Mouse (Mus musculus) splenic B cell, adult 2 months (primary cell): ENCODE measurements at regions not wholly inside any gene's neighbourhood (a gene's known extent, or its start where the extent isn't known, plus 50 kb on each side); places are given as distances from the start of the nearest gene placed in this dataset.

Source experiments
- DNase-seq: peaks from one replicate; pipeline ENCODE4 v3.0.0-alpha.2; 2011; ENCODE audit warnings: low read depth, low spot score
- H3K27me3 ChIP-seq: 2 replicates; pipeline ENCODE4 v1.6.1; 2012; ENCODE audit warnings: mild to moderate bottlenecking, low read length, moderate library complexity, mixed read lengths; ENCODE audit not compliant: control insufficient read depth, poor library complexity, insufficient read depth, severe bottlenecking
- H3K36me3 ChIP-seq: 2 replicates; pipeline ENCODE4 v1.6.1; 2012; ENCODE audit warnings: mild to moderate bottlenecking, low read length, moderate library complexity, mixed read lengths; ENCODE audit not compliant: control insufficient read depth, poor library complexity, insufficient read depth, severe bottlenecking

GRCm38 (mm10) chr12:54364381-54365095 lies 160.9 kb upstream of the Egln3 start:
- Histone ChIP-seq H3K36me3 (no peaks in the 10 kb centered on the region), H3K27me3 (no peaks in the 10 kb centered on the region)
- DNase-seq, result no peak

DNA sequence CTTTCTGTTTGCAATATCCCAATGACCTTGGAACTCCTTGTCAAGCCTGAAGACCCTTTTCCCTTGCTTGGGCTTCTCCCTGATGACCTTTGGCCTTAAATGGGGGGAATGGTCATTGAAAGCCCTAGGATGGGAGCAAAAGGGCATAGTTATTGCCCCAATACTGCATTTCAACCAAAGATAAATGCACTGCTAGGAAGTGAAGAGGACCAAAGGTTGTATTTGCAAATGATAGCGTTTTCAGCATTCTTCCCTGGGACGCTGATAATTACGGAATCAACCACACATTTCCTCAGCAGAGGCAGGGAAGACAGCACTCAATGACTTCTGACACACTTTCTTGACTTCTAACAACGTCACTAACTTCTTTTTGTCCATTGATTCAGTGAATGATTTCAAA lies 158.1 kb upstream of the Egln3 start:
- Histone ChIP-seq H3K36me3 (no peaks in the 10 kb centered on the region), H3K27me3 (no peaks in the 10 kb centered on the region)
- no peak for DNase-seq

DNA sequence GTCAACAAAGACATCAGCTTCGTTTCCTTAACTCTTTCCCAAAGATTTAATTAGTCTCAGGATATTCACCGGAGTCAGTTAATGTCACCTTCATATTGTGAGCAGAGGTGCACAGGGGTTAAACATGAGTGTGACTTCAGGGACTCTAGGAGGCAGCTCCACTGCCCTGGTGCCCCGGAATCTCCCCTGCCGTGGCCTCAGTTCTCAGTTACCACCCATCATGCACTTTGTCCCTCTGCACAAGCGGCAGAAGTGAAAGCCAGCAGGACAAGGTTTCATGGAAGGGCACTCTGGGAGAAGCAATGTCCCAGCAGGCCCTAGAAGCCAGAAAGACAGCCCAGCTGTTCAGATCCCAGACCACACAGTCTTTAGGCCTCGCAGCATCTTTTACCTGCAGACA lies 150.5 kb upstream of the Egln3 start:
- no peak for DNase-seq
- H3K36me3 ChIP-seq, result no peaks in the 10 kb centered on the region
- H3K27me3 ChIP-seq, result no peaks in the 10 kb centered on the region

DNA sequence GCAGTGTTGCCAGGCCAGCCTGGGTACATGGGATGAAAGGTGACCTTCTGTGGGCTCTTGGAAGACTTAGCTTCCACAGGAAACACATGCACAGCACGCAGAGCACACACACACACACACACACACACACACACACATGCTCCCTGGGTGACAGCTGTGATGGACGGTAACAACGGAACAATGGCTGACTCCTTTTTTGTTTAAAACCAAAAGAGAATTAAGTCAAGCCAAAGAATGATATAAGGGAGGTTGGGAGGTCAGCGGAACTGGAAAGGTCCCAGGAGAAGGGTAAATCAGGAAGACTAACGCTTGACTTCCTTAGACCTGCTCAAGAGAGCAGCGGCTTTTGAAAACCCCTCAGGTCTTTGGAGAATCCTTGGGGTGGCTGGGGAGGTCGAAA lies 150.0 kb upstream of the Egln3 start:
- no peak for DNase-seq
- Histone ChIP-seq H3K27me3 (no peaks in the 10 kb centered on the region), H3K36me3 (no peaks in the 10 kb centered on the region)

GRCm38 (mm10) chr12:54352963-54353606 lies 149.4 kb upstream of the Egln3 start:
- Histone ChIP-seq H3K36me3 (no peaks in the 10 kb centered on the region), H3K27me3 (no peaks in the 10 kb centered on the region)
- no peak for DNase-seq

GRCm38 (mm10) chr12:54350293-54350692 lies 146.6 kb upstream of the Egln3 start:
- DNase-seq, result no peak
- H3K27me3 ChIP-seq, result no peaks in the 10 kb centered on the region
- H3K36me3 ChIP-seq, result no peaks in the 10 kb centered on the region

GRCm38 (mm10) chr12:54349403-54349802 lies 145.7 kb upstream of the Egln3 start:
- H3K36me3 ChIP-seq, result no peaks in the 10 kb centered on the region
- H3K27me3 ChIP-seq, result no peaks in the 10 kb centered on the region
- no peak for DNase-seq

DNA sequence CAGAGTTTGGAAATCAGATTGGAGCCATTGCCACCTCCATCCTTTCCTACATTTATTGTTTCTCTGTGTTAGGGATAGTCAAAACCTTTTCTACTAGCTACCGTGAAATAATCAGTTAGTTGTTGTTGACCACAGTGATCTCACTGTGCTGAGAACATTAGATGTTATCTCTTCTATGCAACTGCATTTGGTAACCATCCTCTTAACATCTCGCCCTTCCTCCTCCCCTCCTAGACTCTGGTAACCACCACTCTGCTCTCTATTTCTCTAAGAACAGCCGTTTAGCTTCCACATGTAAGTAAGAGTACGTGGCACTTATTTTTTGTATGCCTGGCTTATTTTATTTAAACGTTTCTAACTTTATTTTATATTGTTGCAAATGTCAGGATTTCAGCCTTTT lies 139.8 kb upstream of the Egln3 start:
- no peaks in the 10 kb centered on the region for H3K36me3 ChIP-seq
- no peak for DNase-seq
- H3K27me3 ChIP-seq, result no peaks in the 10 kb centered on the region

GRCm38 (mm10) chr12:54335509-54335908 lies 131.8 kb upstream of the Egln3 start:
- Histone ChIP-seq H3K27me3 (no peaks in the 10 kb centered on the region), H3K36me3 (no peaks in the 10 kb centered on the region)
- DNase-seq, result no peak

GRCm38 (mm10) chr12:54334491-54335132 lies 131.0 kb upstream of the Egln3 start:
- Histone ChIP-seq H3K27me3 (no peaks in the 10 kb centered on the region), H3K36me3 (no peaks in the 10 kb centered on the region)
- DNase-seq, result no peak

GRCm38 (mm10) chr12:54333632-54334321 lies 130.1 kb upstream of the Egln3 start:
- H3K27me3 ChIP-seq, result no peaks in the 10 kb centered on the region
- DNase-seq, result no peak

GRCm38 (mm10) chr12:54327483-54327882 lies 123.8 kb upstream of the Egln3 start:
- no peaks in the 10 kb centered on the region for H3K36me3 ChIP-seq
- H3K27me3 ChIP-seq, result no peaks in the 10 kb centered on the region
- no peak for DNase-seq

More at GRCm38 (mm10) chr12:54333632-54334321, 130.1 kb upstream of the Egln3 start:
- no peaks in the 10 kb centered on the region for H3K36me3 ChIP-seq

DNA sequence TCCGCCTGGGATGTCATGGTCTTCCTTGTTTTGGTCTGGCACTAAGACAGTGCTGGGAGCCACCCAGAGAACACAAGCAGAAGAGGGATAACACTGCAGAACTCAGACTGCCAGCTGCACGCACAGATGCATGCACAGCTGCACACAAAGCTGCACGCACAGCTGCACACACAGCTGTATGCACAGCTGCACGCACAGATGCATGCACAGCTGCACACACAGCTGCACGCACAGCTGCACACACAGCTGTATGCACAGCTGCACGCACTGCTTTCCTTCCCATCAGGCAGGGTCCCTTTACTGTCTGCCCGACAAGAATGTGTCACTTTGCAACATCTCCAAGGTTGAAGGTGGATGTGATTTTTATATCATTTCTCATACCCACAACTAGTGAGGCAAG lies 122.9 kb upstream of the Egln3 start:
- Histone ChIP-seq H3K27me3 (no peaks in the 10 kb centered on the region), H3K36me3 (no peaks in the 10 kb centered on the region)
- DNase-seq, result no peak

DNA sequence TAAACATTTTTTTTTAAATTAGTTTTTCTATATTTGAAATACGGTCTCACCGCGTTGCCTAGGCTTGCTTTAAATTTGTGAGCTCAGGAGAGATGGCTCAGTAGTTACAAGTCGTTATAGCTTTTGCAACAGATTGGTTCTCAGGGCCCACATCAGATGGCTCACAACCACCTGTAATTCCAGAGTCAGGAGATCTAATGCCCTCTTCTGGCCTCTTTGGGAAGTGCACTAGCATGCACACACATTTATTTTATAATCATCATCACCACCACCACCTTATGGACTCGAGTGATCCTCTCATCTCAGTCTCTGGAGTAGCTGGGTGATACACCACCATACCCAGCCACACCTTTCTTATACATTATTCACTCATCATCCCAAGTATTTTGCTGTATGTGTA lies 116.9 kb upstream of the Egln3 start:
- Histone ChIP-seq H3K36me3 (no peaks in the 10 kb centered on the region), H3K27me3 (no peaks in the 10 kb centered on the region)
- no peak for DNase-seq

GRCm38 (mm10) chr12:54316980-54317471 lies 113.4 kb upstream of the Egln3 start:
- no peaks in the 10 kb centered on the region for H3K36me3 ChIP-seq
- DNase-seq, result peak; percentile 5
- H3K27me3 ChIP-seq, result no peaks in the 10 kb centered on the region
